Mouse (Mus musculus) lung, postnatal 10 days (tissue): ENCODE measurements around the gene Yif1a.

ENCODE experiments used
- DNase-seq: peaks from one replicate; pipeline ENCODE4 v3.0.0; 2021

Gene Yif1a

GRCm38 (mm10) chr19:5087884-5088728, at the start of gene Yif1a:
TSS of gene Yif1a (plus strand) at chr19:5088538.
- DNase-seq, result peak; percentile 98

GRCm38 (mm10) chr19:5038709-5039156, 49.6 kb upstream of the Yif1a start, which contains the start of the genes B4gat1 and AC124502.3:
TSS of gene B4gat1 (plus strand) at chr19:5038826.
TSS of gene AC124502.3 (plus strand) at chr19:5038891.
- peak; percentile 94 for DNase-seq

GRCm38 (mm10) chr19:5039301-5040114, 48.8 kb upstream of the Yif1a start:
- no peak for DNase-seq

- peak; percentile 95 for DNase-seq
Measured at GRCm38 (mm10) chr19:5040862-5041523, 47.3 kb upstream of the Yif1a start, which contains the start of gene Brms1. TSS of gene Brms1 (plus strand) at chr19:5041354.

- DNase-seq, result no peak
Measured at GRCm38 (mm10) chr19:5041588-5041987, 46.8 kb upstream of the Yif1a start.

GRCm38 (mm10) chr19:5045531-5045930, 42.8 kb upstream of the Yif1a start:
- no peak for DNase-seq

- DNase-seq, result no peak
Measured at GRCm38 (mm10) chr19:5048138-5049056, 39.9 kb upstream of the Yif1a start.

- no peak for DNase-seq
Measured at GRCm38 (mm10) chr19:5049325-5049724, 39.0 kb upstream of the Yif1a start.

GRCm38 (mm10) chr19:5050047-5050905, 38.1 kb upstream of the Yif1a start, which contains the start of gene Rin1:
TSS of gene Rin1 (plus strand) at chr19:5050481.
- peak; percentile 70 for DNase-seq

- no peak for DNase-seq
Measured at GRCm38 (mm10) chr19:5051031-5051430, 37.3 kb upstream of the Yif1a start.

- no peak for DNase-seq
Measured at GRCm38 (mm10) chr19:5051515-5051914, 36.8 kb upstream of the Yif1a start.

GRCm38 (mm10) chr19:5052166-5052822, 36.0 kb upstream of the Yif1a start:
- no peak for DNase-seq

GRCm38 (mm10) chr19:5052853-5053252, 35.5 kb upstream of the Yif1a start:
- no peak for DNase-seq

- DNase-seq, result peak; percentile 67
Measured at GRCm38 (mm10) chr19:5053909-5054308, 34.4 kb upstream of the Yif1a start.

GRCm38 (mm10) chr19:5056251-5056650, 32.1 kb upstream of the Yif1a start:
- peak; percentile 81 for DNase-seq

GRCm38 (mm10) chr19:5057876-5058775, 30.2 kb upstream of the Yif1a start:
- DNase-seq, result peak; percentile 86

- DNase-seq, result peak; percentile 87
Measured at GRCm38 (mm10) chr19:5058801-5059771, 29.3 kb upstream of the Yif1a start.
